8 mouse cellular contexts compared by ENCODE assay signal in genomic region chr3:58690619-58691373, GRCm38 (mm10). TPM values are rescaled to one million over a fixed set of nuclear protein-coding genes. Genes with fewer than 3 reads are reported as not detected.
A peak's percentile ranks its signal among the peaks of the same experiment; 100 is the strongest.
DNase-seq lines count a peak whose midpoint lies in the region; ATAC-seq and TF ChIP-seq lines count a peak whose summit lies in the region.

No protein-coding gene starts in this region.

- under 1% methylated on average over 24 of the region's 24 CpGs for WGBS in hindbrain, embryonic 10.5 days
- WGBS in lung, embryonic 16.5 days = under 1% methylated on average over 24 of the region's 24 CpGs
- WGBS in thymus, adult 2 months = under 1% methylated on average over 24 of the region's 24 CpGs

- H3K27me3 ChIP-seq in hindbrain, embryonic 10.5 days (ENCODE audit: insufficient read depth, poor library complexity, severe bottlenecking) = peaks cover 39% of the 10 kb centered on the region
- peaks cover 4% of the 10 kb centered on the region; the same call in 1 of the 2 replicates for H3K27me3 ChIP-seq in lung, embryonic 16.5 days (ENCODE audit: control insufficient read depth, insufficient read depth, low read depth, low read length)
- no peaks in the 10 kb centered on the region for H3K27me3 ChIP-seq in thymus, adult 2 months (ENCODE audit: control insufficient read depth, insufficient read depth, low read length)

- H3K27ac ChIP-seq in hindbrain, embryonic 10.5 days = peak overlapping the region; percentile 89
- peak overlapping the region; percentile 89 for H3K27ac ChIP-seq in lung, embryonic 16.5 days (ENCODE audit: low read length)
- H3K27ac ChIP-seq in thymus, adult 2 months (ENCODE audit: control insufficient read depth, insufficient read depth, low read length) = no peak overlapping the region

- H3K9me3 ChIP-seq in hindbrain, embryonic 10.5 days = no peaks in the 10 kb centered on the region
- H3K9me3 ChIP-seq in lung, embryonic 16.5 days (ENCODE audit: control insufficient read depth, low read length) = no peaks in the 10 kb centered on the region

- no peak for TF ChIP-seq POLR2A in thymus, adult 2 months (IDR thresholded peaks at IDR 0.05; ENCODE audit: control insufficient read depth, extremely low read depth, insufficient read depth, low read length, poor library complexity)

- ATAC-seq in lung, embryonic 16.5 days (ENCODE audit: low read depth) = 0 out of 2 replicates have a peak, but pooled peaks have one; percentile 20

- peak overlapping the region; percentile 91 for H3K4me2 ChIP-seq in lung, embryonic 16.5 days (ENCODE audit: low read depth, low read length)

- no peaks in the 10 kb centered on the region for H3K36me3 ChIP-seq in hindbrain, embryonic 10.5 days
- H3K36me3 ChIP-seq in lung, embryonic 16.5 days (ENCODE audit: control insufficient read depth, insufficient read depth, low read length) = no peaks in the 10 kb centered on the region
- H3K36me3 ChIP-seq in thymus, adult 2 months (ENCODE audit: control insufficient read depth, insufficient read depth, low read length) = no peaks in the 10 kb centered on the region

- peak; percentile 85 for DNase-seq in MN1 (ENCODE audit: low spot score)
- DNase-seq in cerebellum, adult 9-10 months = peak; percentile 92
- DNase-seq in forelimb bud, embryonic 11.5 days (ENCODE audit: low read depth, low spot score) = peak; percentile 59
- peak; percentile 68 for DNase-seq in hindbrain, embryonic 10.5 days (ENCODE audit: low spot score)
- peak; percentile 57 for DNase-seq in layer of hippocampus, adult 9-11 months
- peak; percentile 25 for DNase-seq in ovary, adult 18-20 months (ENCODE audit: low spot score)
- peak; percentile 56 for DNase-seq in thymus, adult 2 months

- peaks cover 27% of the 10 kb centered on the region for H3K4me1 ChIP-seq in hindbrain, embryonic 10.5 days (replicated peaks)
- H3K4me1 ChIP-seq in lung, embryonic 16.5 days (replicated peaks; ENCODE audit: control insufficient read depth, insufficient read depth, low read length) = peaks cover 18% of the 10 kb centered on the region
- H3K4me1 ChIP-seq in thymus, adult 2 months (replicated peaks; ENCODE audit: control insufficient read depth, insufficient read depth, low read length) = peaks cover 5% of the 10 kb centered on the region; the same call in 1 of the 2 replicates

- peak overlapping the region; percentile 82 for H3K9ac ChIP-seq in lung, embryonic 16.5 days (ENCODE audit: low read length)

- peak overlapping the region; percentile 80 for H3K4me3 ChIP-seq in hindbrain, embryonic 10.5 days
- H3K4me3 ChIP-seq in lung, embryonic 16.5 days (ENCODE audit: low read length) = peak overlapping the region; percentile 85
- peak overlapping the region; percentile 81 for H3K4me3 ChIP-seq in thymus, adult 2 months (ENCODE audit: control insufficient read depth, insufficient read depth, low read length)

- TF ChIP-seq CTCF in thymus, adult 2 months (IDR thresholded peaks at IDR 0.05; ENCODE audit: borderline replicate concordance, control insufficient read depth, extremely low read depth, insufficient read depth, low read length, poor library complexity) = no peak

RNA-seq across cellular contexts. Expression of gene Siah2, which starts 1.4 kb away (rescaled TPM):
- polyA plus RNA-seq in hindbrain, embryonic 10.5 days (2016; fragmentation: Nextera tagmentation; extraction: Ambion mirVana) = 3.3 TPM in 2 replicates
- 3.7 and 4.1 TPM in 2 replicates for polyA plus RNA-seq in lung, embryonic 16.5 days (2015; fragmentation: Nextera tagmentation; extraction: Ambion mirVana)
- polyA plus RNA-seq in thymus, adult 2 months (2012; rRNA removed) = 19.4 and 29.1 TPM in 2 replicates

RNA-seq across cellular contexts. Expression of gene Erich6, which starts 53.8 kb away (rescaled TPM):
- polyA plus RNA-seq in hindbrain, embryonic 10.5 days (2016; fragmentation: Nextera tagmentation; extraction: Ambion mirVana) = 0.07 TPM in 1 of 2 replicates, not detected in the other
- not detected in 2 replicates for polyA plus RNA-seq in lung, embryonic 16.5 days (2015; fragmentation: Nextera tagmentation; extraction: Ambion mirVana)
- not detected in 2 replicates for polyA plus RNA-seq in thymus, adult 2 months (2012; rRNA removed)

Comparison
In these comparisons a context has a peak if more than half of its experiments do, and no peak if none do; other contexts are left out.
1. DNase-seq: peak in every context shown above with its lines; median percentile 92 in cerebellum, adult 9-10 months; 85 in MN1; 68 in hindbrain, embryonic 10.5 days; 59 in forelimb bud, embryonic 11.5 days; 57 in layer of hippocampus, adult 9-11 months; 56 in thymus, adult 2 months; 25 in ovary, adult 18-20 months.